Mouse (Mus musculus) stomach, embryonic 16.5 days (tissue): Measurements from ENCODE around the gene Ms4a10. TPM values are rescaled to one million over a fixed set of nuclear protein-coding genes. Genes with fewer than 3 reads are reported as not detected.

Experiments used
- ATAC-seq: fragments of 200-750 bp; cut with Nextera tagmentation; 2 replicates; pipeline ENCODE4 v1.8.0; 2017; ENCODE audit warnings: moderate number of reproducible peaks, moderate TSS enrichment; ENCODE audit not compliant: insufficient read depth, low FRiP score
- H3K27ac ChIP-seq: fragments of 300-500 bp; sonication (generic); 2 replicates; pipeline ENCODE4 v1.5.1; 2014; ENCODE audit warnings: low read length
- H3K27me3 ChIP-seq: fragments of 300-500 bp; sonication (generic); 2 replicates; pipeline ENCODE4 v1.6.1; 2014; ENCODE audit warnings: low read length, control low read depth, mixed read lengths; ENCODE audit not compliant: control insufficient read depth, insufficient read depth
- H3K36me3 ChIP-seq: fragments of 300-500 bp; sonication (generic); 2 replicates; pipeline ENCODE4 v1.6.1; 2014; ENCODE audit warnings: low read length; ENCODE audit not compliant: control insufficient read depth, insufficient read depth
- H3K4me1 ChIP-seq: fragments of 300-500 bp; sonication (generic); 2 replicates; pipeline ENCODE4 v1.6.1; 2014; ENCODE audit warnings: low read length, control low read depth, mixed read lengths; ENCODE audit not compliant: control insufficient read depth, insufficient read depth
- H3K4me2 ChIP-seq: fragments of 300-500 bp; sonication (generic); 2 replicates; pipeline ENCODE4 v1.6.1; 2014; ENCODE audit warnings: low read depth, low read length, mixed read lengths
- H3K4me3 ChIP-seq: fragments of 300-500 bp; sonication (generic); replicated peaks from 2 replicates; pipeline ENCODE4 v1.5.1; 2014; ENCODE audit warnings: mild to moderate bottlenecking, low read length
- H3K9ac ChIP-seq: fragments of 300-500 bp; sonication (generic); 2 replicates; pipeline ENCODE4 v1.6.1; 2014; ENCODE audit warnings: low read length
- H3K9me3 ChIP-seq: fragments of 300-500 bp; sonication (generic); replicated peaks from 2 replicates; pipeline ENCODE4 v1.6.1; 2016; ENCODE audit warnings: low read length, control low read depth; ENCODE audit not compliant: control insufficient read depth
- WGBS: fragments of 180-500 bp; shearing (Covaris S2); extraction: QIAGEN DNeasy Blood & Tissue Kit; methylation state at CpG from one replicate; pipeline ENCODE4 v1.1.7; 2014; 5-methylcytosine and 5-hydroxymethylcytosine counted together
- polyA plus RNA-seq: library from polyadenylated mRNA; unstranded; fragments of >200 nt; fragmentation: Nextera tagmentation; extraction: Ambion mirVana; gene quantifications from 2 replicates; pipeline ENCODE4 v1.2.1, GENCODE M21; 2015

Gene Ms4a10
- polyA plus RNA-seq, 1 experiment from 2014 or later: 11.3 TPM

DNA sequence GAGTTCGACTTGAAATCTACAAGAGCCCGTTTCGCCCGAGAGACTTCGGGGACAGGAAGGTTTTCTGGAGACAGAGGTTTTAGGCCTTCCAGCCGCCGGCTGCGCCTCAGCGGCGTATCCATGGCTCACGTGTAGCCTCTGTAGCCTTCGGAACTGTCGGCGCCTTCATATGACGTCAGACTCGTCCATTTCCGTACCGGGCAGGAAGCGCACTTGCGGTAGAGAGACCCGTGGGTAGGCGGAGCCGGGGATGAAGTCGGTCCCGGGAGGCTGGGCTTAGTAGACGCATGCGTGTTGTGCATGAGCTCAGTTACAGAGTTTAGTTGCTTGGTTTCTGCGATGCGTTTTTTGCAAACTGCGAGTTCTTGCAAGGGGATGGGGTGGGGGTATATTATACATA lies 25.4 kb downstream of the Ms4a10 start, which contains the start of gene Ccdc86:
TSS of gene Ccdc86 (minus strand) at position 155 of the 400 bp plus-strand sequence.
- ATAC-seq: peak; percentile 94
- WGBS: under 1% methylated on average over 30 of the region's 30 CpGs
- no peaks in the 10 kb centered on the region for H3K9me3 ChIP-seq
- H3K9ac ChIP-seq: peak within 1 kb of the TSS; percentile 86
- peak within 1 kb of the TSS; percentile 98 for H3K4me2 ChIP-seq
- H3K4me1 ChIP-seq: peaks cover 39% of the 10 kb centered on the region
- peak within 1 kb of the TSS; percentile 76 for H3K4me3 ChIP-seq
- no peaks in the 10 kb centered on the region for H3K27me3 ChIP-seq
- H3K36me3 ChIP-seq: peaks cover 7% of the 10 kb centered on the region
- H3K27ac ChIP-seq: peak within 1 kb of the TSS; percentile 12; the same call in 1 of the 2 replicates

DNA sequence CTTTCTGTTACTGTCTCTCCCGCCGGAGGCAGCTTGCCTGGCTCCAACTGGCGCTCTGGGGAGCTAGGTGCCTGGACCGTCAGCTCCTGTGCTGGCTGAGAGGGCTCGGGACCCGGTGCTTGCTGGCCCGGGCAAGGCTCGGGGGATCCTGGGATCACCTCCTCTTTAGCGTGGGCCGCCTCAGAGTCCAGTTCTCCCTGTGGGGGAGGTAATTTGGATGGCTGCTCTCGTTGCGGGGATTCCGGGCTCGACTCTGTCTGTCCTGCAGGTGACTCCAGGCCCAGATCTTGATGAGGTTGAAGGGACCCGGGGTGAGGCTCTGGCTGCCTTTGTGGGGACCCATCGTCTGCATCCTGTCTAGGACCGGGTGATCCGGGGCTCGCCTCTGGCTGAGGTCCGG lies 26.1 kb downstream of the Ms4a10 start:
- H3K27me3 ChIP-seq: no peaks in the 10 kb centered on the region
- H3K4me3 ChIP-seq: peak overlapping the region; percentile 76
- H3K27ac ChIP-seq: no peak overlapping the region
- H3K36me3 ChIP-seq: peaks cover 7% of the 10 kb centered on the region
- ATAC-seq: no peak
- peak overlapping the region; percentile 86 for H3K9ac ChIP-seq
- WGBS: under 1% methylated on average over 20 of the region's 20 CpGs
- H3K9me3 ChIP-seq: no peaks in the 10 kb centered on the region
- H3K4me2 ChIP-seq: peak overlapping the region; percentile 98
- H3K4me1 ChIP-seq: peaks cover 39% of the 10 kb centered on the region

DNA sequence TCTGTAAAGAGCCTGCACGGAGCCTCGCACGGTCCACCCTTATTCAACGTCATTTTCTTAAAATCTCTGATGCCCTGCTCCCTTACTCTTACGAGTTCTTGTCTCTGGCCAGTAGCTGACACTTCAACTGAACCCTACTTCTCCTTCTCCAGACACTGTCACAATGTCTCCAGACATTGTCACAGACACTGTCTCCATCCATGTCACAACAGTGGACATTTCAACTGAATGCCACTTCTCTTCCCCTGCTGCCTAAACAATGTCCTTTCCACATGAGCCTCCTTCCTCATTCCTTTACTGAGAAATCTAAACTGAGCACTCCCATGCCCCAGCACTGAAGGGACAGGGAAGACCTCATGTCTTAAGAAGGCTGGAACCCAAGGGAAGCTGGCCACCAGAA lies 27.3 kb downstream of the Ms4a10 start:
- H3K27ac ChIP-seq: no peak overlapping the region
- H3K27me3 ChIP-seq: no peaks in the 10 kb centered on the region
- peak overlapping the region; percentile 86 for H3K9ac ChIP-seq
- peak overlapping the region; percentile 76 for H3K4me3 ChIP-seq
- ATAC-seq: no peak
- H3K4me2 ChIP-seq: peak overlapping the region; percentile 98
- H3K9me3 ChIP-seq: no peaks in the 10 kb centered on the region
- 76% methylated on average over 5 of the region's 5 CpGs for WGBS
- H3K4me1 ChIP-seq: peaks cover 32% of the 10 kb centered on the region
- H3K36me3 ChIP-seq: peaks cover 7% of the 10 kb centered on the region

DNA sequence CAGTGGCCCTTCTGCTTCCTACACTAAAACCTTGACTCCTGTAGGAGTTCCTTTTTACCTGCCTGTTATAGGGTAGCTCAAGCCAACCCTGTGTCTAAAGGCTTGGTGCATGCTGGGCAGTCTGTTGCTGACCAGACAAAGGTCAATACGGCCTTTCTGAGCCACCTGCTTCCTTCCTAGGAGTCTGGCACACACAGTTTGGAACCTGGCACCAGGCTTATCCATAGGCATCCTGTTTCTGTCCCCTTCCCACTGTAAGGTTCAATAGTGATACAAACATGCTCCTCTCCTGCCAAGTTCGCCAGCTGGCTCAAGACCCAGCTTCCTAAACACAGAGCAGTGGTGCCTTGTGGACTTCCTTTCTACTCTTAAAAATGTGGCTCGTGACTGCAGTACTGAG lies 28.0 kb downstream of the Ms4a10 start:
- peaks cover 25% of the 10 kb centered on the region for H3K4me1 ChIP-seq
- H3K36me3 ChIP-seq: peaks cover 7% of the 10 kb centered on the region
- peak overlapping the region; percentile 98 for H3K4me2 ChIP-seq
- WGBS: 80% methylated on average over 3 of the region's 3 CpGs
- 0 out of 2 replicates have a peak overlapping the region, but pooled peaks have one; percentile 15 for H3K9ac ChIP-seq
- H3K27me3 ChIP-seq: no peaks in the 10 kb centered on the region
- ATAC-seq: no peak
- H3K9me3 ChIP-seq: no peaks in the 10 kb centered on the region
- 0 out of 2 replicates have a peak overlapping the region, but pooled peaks have one; percentile 76 for H3K4me3 ChIP-seq
- H3K27ac ChIP-seq: no peak overlapping the region

DNA sequence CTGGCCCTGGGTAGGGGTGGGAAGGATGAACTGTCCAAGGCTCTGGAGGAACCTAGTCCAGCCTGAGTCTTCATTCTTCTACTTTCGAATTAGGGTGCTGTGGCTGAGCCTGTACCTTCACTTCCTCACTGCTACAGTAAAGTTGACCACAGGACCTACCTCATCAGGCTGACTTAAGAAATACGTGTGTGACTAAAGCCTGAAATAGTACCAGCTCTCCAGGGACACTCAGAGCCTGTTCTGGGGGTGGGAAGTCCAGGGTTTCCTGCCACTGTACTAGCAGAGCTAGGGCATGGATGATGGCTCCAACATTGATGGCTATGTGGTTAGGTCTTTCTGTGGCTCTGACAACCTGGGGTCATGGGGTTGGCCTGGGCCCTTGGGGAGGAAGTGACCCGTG lies 30.5 kb downstream of the Ms4a10 start:
- Histone ChIP-seq H3K9me3 (no peaks in the 10 kb centered on the region), H3K9ac (no peak overlapping the region), H3K4me1 (peaks cover 30% of the 10 kb centered on the region), H3K27me3 (0 out of 2 replicates have a peak, but pooled peaks cover 3% of the 10 kb centered on the region), H3K4me3 (no peak overlapping the region), H3K36me3 (peaks cover 7% of the 10 kb centered on the region), H3K4me2 (no peak overlapping the region), H3K27ac (no peak overlapping the region)
- ATAC-seq: no peak
- 91% methylated on average over 3 of the region's 3 CpGs for WGBS

DNA sequence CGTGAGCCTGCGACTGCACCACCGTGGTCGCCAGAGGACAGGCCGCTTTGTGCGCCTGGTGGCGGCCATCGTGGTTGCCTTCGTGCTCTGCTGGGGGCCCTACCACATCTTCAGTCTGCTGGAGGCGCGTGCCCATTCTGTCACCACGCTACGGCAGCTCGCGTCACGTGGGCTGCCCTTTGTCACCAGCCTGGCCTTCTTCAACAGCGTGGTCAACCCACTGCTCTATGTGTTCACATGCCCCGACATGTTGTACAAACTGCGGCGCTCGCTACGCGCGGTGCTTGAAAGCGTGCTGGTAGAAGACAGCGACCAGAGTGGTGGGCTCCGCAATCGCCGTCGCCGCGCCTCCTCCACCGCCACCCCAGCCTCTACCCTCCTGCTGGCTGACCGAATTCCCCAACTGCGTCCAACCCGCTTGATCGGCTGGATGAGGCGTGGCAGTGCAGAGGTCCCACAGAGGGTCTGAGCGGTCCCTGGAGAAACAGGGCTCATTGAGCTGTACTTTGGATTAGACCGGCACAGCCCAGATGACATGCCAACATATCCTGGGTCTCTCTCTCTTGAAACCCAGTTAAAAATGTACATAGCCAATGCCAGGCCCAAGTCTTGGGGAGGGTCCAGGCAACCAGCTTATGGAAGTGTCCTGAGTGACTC lies 33.5 kb downstream of the Ms4a10 start:
- H3K27ac ChIP-seq: no peak overlapping the region
- ATAC-seq: peak; percentile 62

DNA sequence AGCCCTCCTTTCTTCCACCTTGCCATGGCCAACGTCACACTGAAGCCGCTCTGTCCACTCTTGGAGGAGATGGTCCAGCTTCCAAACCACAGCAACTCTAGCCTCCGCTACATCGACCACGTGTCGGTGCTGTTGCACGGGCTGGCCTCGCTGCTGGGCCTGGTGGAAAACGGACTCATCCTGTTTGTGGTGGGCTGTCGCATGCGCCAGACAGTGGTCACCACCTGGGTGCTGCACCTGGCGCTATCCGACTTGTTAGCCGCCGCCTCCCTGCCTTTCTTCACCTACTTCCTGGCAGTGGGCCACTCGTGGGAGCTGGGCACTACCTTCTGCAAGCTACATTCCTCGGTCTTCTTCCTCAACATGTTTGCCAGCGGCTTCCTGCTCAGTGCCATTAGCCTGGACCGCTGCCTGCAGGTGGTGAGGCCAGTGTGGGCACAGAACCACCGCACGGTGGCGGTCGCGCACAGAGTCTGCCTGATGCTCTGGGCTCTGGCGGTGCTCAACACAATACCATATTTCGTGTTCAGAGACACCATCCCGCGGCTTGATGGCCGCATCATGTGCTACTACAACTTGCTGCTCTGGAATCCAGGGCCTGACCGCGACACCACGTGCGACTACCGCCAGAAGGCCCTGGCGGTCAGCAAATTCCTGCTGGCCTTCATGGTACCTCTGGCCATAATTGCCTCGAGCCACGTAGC lies 34.2 kb downstream of the Ms4a10 start:
- Histone ChIP-seq H3K9me3 (no peaks in the 10 kb centered on the region), H3K27ac (no peak overlapping the region), H3K27me3 (0 out of 2 replicates have a peak, but pooled peaks cover 3% of the 10 kb centered on the region), H3K4me2 (peak overlapping the region; percentile 82), H3K4me3 (peak overlapping the region; percentile 41), H3K36me3 (peaks cover 7% of the 10 kb centered on the region), H3K4me1 (peaks cover 11% of the 10 kb centered on the region), H3K9ac (peak overlapping the region; percentile 68)
- peak; percentile 85 for ATAC-seq
- WGBS: 19% methylated on average over 37 of the region's 37 CpGs

More for the DNA sequence above, 33.5 kb downstream of the Ms4a10 start:
- peak overlapping the region; percentile 82 for H3K4me2 ChIP-seq
- H3K9me3 ChIP-seq: no peaks in the 10 kb centered on the region
- peaks cover 11% of the 10 kb centered on the region for H3K4me1 ChIP-seq
- H3K4me3 ChIP-seq: peak overlapping the region; percentile 41
- peak overlapping the region; percentile 68 for H3K9ac ChIP-seq
- H3K36me3 ChIP-seq: peaks cover 7% of the 10 kb centered on the region
- H3K27me3 ChIP-seq: 0 out of 2 replicates have a peak, but pooled peaks cover 3% of the 10 kb centered on the region
- 5% methylated on average over 40 of the region's 40 CpGs for WGBS

DNA sequence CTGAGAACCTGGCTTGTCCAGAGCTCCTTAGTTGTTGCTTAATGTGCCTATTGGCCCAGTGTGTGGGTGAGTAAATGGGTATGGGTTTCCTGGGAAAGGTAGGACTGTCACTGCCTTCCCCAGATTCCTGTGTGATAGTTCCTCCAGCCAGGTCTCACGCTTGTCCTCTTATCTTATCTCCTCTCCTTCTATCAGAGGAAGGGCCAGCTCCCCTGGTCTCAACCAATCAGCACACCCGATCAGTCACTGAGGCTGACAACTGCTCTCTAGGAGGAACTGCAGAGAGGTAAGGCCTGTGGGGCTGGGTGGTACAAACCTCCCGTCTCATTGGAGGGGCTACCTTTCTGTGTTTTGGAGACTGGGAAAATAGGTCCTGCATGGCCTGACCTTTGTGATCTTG lies 35.7 kb downstream of the Ms4a10 start:
- no peak overlapping the region for H3K4me2 ChIP-seq
- H3K36me3 ChIP-seq: no peaks in the 10 kb centered on the region
- 0 out of 2 replicates have a peak, but pooled peaks cover 3% of the 10 kb centered on the region for H3K27me3 ChIP-seq
- H3K27ac ChIP-seq: no peak overlapping the region
- H3K9me3 ChIP-seq: no peaks in the 10 kb centered on the region
- peaks cover 11% of the 10 kb centered on the region for H3K4me1 ChIP-seq
- no peak overlapping the region for H3K4me3 ChIP-seq
- no peak for ATAC-seq
- H3K9ac ChIP-seq: no peak overlapping the region
- WGBS: 23% methylated on average over 3 of the region's 3 CpGs

DNA sequence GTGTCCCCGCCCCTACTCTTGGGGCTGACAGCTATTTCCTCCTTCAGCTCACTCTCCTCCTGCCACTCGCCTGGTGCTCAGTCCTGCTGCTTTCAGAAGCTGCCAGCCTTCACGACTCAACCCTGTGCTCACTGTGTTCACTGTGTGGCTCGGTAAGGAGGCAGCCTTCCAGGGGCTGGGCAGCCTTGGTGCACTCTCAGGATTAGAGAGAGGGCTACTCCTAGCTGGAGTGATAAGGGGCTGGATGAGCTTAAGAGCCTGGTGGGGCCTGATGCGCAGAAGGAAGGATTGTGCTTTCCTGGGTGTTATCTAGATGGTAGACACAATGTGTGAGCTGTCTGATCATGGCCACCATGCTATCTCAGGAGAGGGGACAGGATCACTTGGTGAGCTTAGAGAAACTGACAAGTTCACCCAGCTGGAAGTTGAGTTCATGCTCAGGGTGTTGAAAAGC lies 37.3 kb downstream of the Ms4a10 start, which contains the start of gene Ptgdr2:
TSS of gene Ptgdr2 (plus strand) at position 51 of the 454 bp plus-strand sequence.
- 38% methylated on average over 5 of the region's 5 CpGs for WGBS
- Histone ChIP-seq H3K4me2 (no peak within 1 kb of the TSS), H3K27ac (no peak within 1 kb of the TSS), H3K27me3 (0 out of 2 replicates have a peak, but pooled peaks cover 3% of the 10 kb centered on the region), H3K9ac (no peak within 1 kb of the TSS), H3K4me1 (peaks cover 11% of the 10 kb centered on the region), H3K4me3 (no peak within 1 kb of the TSS), H3K9me3 (no peaks in the 10 kb centered on the region), H3K36me3 (no peaks in the 10 kb centered on the region)
- no peak for ATAC-seq
